Mouse (Mus musculus): ENCODE measurements around the gene Mgmt. TPM values are rescaled to one million over a fixed set of nuclear protein-coding genes. Genes with fewer than 3 reads are reported as not detected.

The Mgmt gene
- polyA plus RNA-seq, 1 experiment, result 0.88 TPM

GRCm38 (mm10) chr7:136872059-136872458, 22.4 kb upstream of the Mgmt start:
- H3K27me3 ChIP-seq (ENCODE audit: control insufficient read depth, insufficient read depth, low read length), result no peaks in the 10 kb centered on the region
- H3K27ac ChIP-seq (ENCODE audit: control insufficient read depth, insufficient read depth, low read depth, low read length), result no peak overlapping the region
- no peaks in the 10 kb centered on the region for H3K36me3 ChIP-seq (ENCODE audit: control insufficient read depth, insufficient read depth, low read length)
- H3K4me3 ChIP-seq (ENCODE audit: control insufficient read depth, low read depth, low read length), result no peak overlapping the region
- H3K4me1 ChIP-seq (ENCODE audit: control insufficient read depth, insufficient read depth, low read length), result no peaks in the 10 kb centered on the region
- TF ChIP-seq POLR2A (IDR thresholded peaks at IDR 0.05; ENCODE audit: control insufficient read depth, low read depth, low read length), result no peak
- no peak for TF ChIP-seq CTCF (IDR thresholded peaks at IDR 0.05; ENCODE audit: control insufficient read depth, insufficient read depth, insufficient replicate concordance, low read depth, low read length)

- Histone ChIP-seq H3K27ac (ENCODE audit: control insufficient read depth, insufficient read depth, low read depth, low read length) (no peak overlapping the region), H3K4me3 (ENCODE audit: control insufficient read depth, low read depth, low read length) (no peak overlapping the region), H3K27me3 (ENCODE audit: control insufficient read depth, insufficient read depth, low read length) (no peaks in the 10 kb centered on the region), H3K36me3 (ENCODE audit: control insufficient read depth, insufficient read depth, low read length) (no peaks in the 10 kb centered on the region), H3K4me1 (ENCODE audit: control insufficient read depth, insufficient read depth, low read length) (no peaks in the 10 kb centered on the region)
- TF ChIP-seq CTCF (IDR thresholded peaks at IDR 0.05; ENCODE audit: control insufficient read depth, insufficient read depth, insufficient replicate concordance, low read depth, low read length), result no peak
- no peak for TF ChIP-seq POLR2A (IDR thresholded peaks at IDR 0.05; ENCODE audit: control insufficient read depth, low read depth, low read length)
Measured at GRCm38 (mm10) chr7:136874396-136874795, 20.0 kb upstream of the Mgmt start.

GRCm38 (mm10) chr7:136880386-136880785, 14.0 kb upstream of the Mgmt start:
- Histone ChIP-seq H3K4me3 (ENCODE audit: control insufficient read depth, low read depth, low read length) (no peak overlapping the region), H3K27ac (ENCODE audit: control insufficient read depth, insufficient read depth, low read depth, low read length) (no peak overlapping the region), H3K36me3 (ENCODE audit: control insufficient read depth, insufficient read depth, low read length) (no peaks in the 10 kb centered on the region), H3K4me1 (ENCODE audit: control insufficient read depth, insufficient read depth, low read length) (no peaks in the 10 kb centered on the region), H3K27me3 (ENCODE audit: control insufficient read depth, insufficient read depth, low read length) (no peaks in the 10 kb centered on the region)
- TF ChIP-seq POLR2A (IDR thresholded peaks at IDR 0.05; ENCODE audit: control insufficient read depth, low read depth, low read length), result no peak
- TF ChIP-seq CTCF (IDR thresholded peaks at IDR 0.05; ENCODE audit: control insufficient read depth, insufficient read depth, insufficient replicate concordance, low read depth, low read length), result no peak

GRCm38 (mm10) chr7:136888161-136888560, 6.3 kb upstream of the Mgmt start:
- Histone ChIP-seq H3K27ac (ENCODE audit: control insufficient read depth, insufficient read depth, low read depth, low read length) (no peak overlapping the region), H3K4me1 (ENCODE audit: control insufficient read depth, insufficient read depth, low read length) (no peaks in the 10 kb centered on the region), H3K4me3 (ENCODE audit: control insufficient read depth, low read depth, low read length) (no peak overlapping the region), H3K27me3 (ENCODE audit: control insufficient read depth, insufficient read depth, low read length) (no peaks in the 10 kb centered on the region), H3K36me3 (ENCODE audit: control insufficient read depth, insufficient read depth, low read length) (no peaks in the 10 kb centered on the region)
- TF ChIP-seq CTCF (IDR thresholded peaks at IDR 0.05; ENCODE audit: control insufficient read depth, insufficient read depth, insufficient replicate concordance, low read depth, low read length) (no peak), POLR2A (IDR thresholded peaks at IDR 0.05; ENCODE audit: control insufficient read depth, low read depth, low read length) (no peak)

- H3K27ac ChIP-seq (ENCODE audit: control insufficient read depth, insufficient read depth, low read depth, low read length), result no peak overlapping the region
- no peaks in the 10 kb centered on the region for H3K36me3 ChIP-seq (ENCODE audit: control insufficient read depth, insufficient read depth, low read length)
- no peaks in the 10 kb centered on the region for H3K27me3 ChIP-seq (ENCODE audit: control insufficient read depth, insufficient read depth, low read length)
- H3K4me3 ChIP-seq (ENCODE audit: control insufficient read depth, low read depth, low read length), result no peak overlapping the region
- TF ChIP-seq CTCF (IDR thresholded peaks at IDR 0.05; ENCODE audit: control insufficient read depth, insufficient read depth, insufficient replicate concordance, low read depth, low read length) (no peak), POLR2A (IDR thresholded peaks at IDR 0.05; ENCODE audit: control insufficient read depth, low read depth, low read length) (no peak)
- H3K4me1 ChIP-seq (ENCODE audit: control insufficient read depth, insufficient read depth, low read length), result peaks cover 10% of the 10 kb centered on the region
Measured at GRCm38 (mm10) chr7:136895356-136895755, 942 bp downstream of the Mgmt start.

- Histone ChIP-seq H3K36me3 (ENCODE audit: control insufficient read depth, insufficient read depth, low read length) (no peaks in the 10 kb centered on the region), H3K27ac (ENCODE audit: control insufficient read depth, insufficient read depth, low read depth, low read length) (no peak overlapping the region), H3K4me1 (ENCODE audit: control insufficient read depth, insufficient read depth, low read length) (peaks cover 10% of the 10 kb centered on the region), H3K4me3 (ENCODE audit: control insufficient read depth, low read depth, low read length) (no peak overlapping the region), H3K27me3 (ENCODE audit: control insufficient read depth, insufficient read depth, low read length) (no peaks in the 10 kb centered on the region)
- TF ChIP-seq CTCF (IDR thresholded peaks at IDR 0.05; ENCODE audit: control insufficient read depth, insufficient read depth, insufficient replicate concordance, low read depth, low read length) (no peak), POLR2A (IDR thresholded peaks at IDR 0.05; ENCODE audit: control insufficient read depth, low read depth, low read length) (no peak)
Measured at GRCm38 (mm10) chr7:136895851-136896250, 1.4 kb downstream of the Mgmt start.

GRCm38 (mm10) chr7:136897481-136897880, 3.1 kb downstream of the Mgmt start:
- TF ChIP-seq POLR2A (IDR thresholded peaks at IDR 0.05; ENCODE audit: control insufficient read depth, low read depth, low read length) (no peak), CTCF (IDR thresholded peaks at IDR 0.05; ENCODE audit: control insufficient read depth, insufficient read depth, insufficient replicate concordance, low read depth, low read length) (no peak)
- H3K4me3 ChIP-seq (ENCODE audit: control insufficient read depth, low read depth, low read length), result no peak overlapping the region
- no peaks in the 10 kb centered on the region for H3K36me3 ChIP-seq (ENCODE audit: control insufficient read depth, insufficient read depth, low read length)
- H3K27ac ChIP-seq (ENCODE audit: control insufficient read depth, insufficient read depth, low read depth, low read length), result no peak overlapping the region
- H3K27me3 ChIP-seq (ENCODE audit: control insufficient read depth, insufficient read depth, low read length), result no peaks in the 10 kb centered on the region
- peaks cover 10% of the 10 kb centered on the region for H3K4me1 ChIP-seq (ENCODE audit: control insufficient read depth, insufficient read depth, low read length)

- TF ChIP-seq POLR2A (IDR thresholded peaks at IDR 0.05; ENCODE audit: control insufficient read depth, low read depth, low read length), result no peak
- no peak for TF ChIP-seq CTCF (IDR thresholded peaks at IDR 0.05; ENCODE audit: control insufficient read depth, insufficient read depth, insufficient replicate concordance, low read depth, low read length)
- H3K36me3 ChIP-seq (ENCODE audit: control insufficient read depth, insufficient read depth, low read length), result no peaks in the 10 kb centered on the region
- no peak overlapping the region for H3K4me3 ChIP-seq (ENCODE audit: control insufficient read depth, low read depth, low read length)
- no peak overlapping the region for H3K27ac ChIP-seq (ENCODE audit: control insufficient read depth, insufficient read depth, low read depth, low read length)
- no peaks in the 10 kb centered on the region for H3K27me3 ChIP-seq (ENCODE audit: control insufficient read depth, insufficient read depth, low read length)
- H3K4me1 ChIP-seq (ENCODE audit: control insufficient read depth, insufficient read depth, low read length), result peaks cover 10% of the 10 kb centered on the region
Measured at GRCm38 (mm10) chr7:136898005-136898404, 3.6 kb downstream of the Mgmt start.

Measured in testis, adult 2 months (tissue).